Mouse (Mus musculus) ES-E14 (cell line): Measurements from ENCODE around the gene Coq7.

ENCODE experiments used
- CHD2 ChIP-seq: IDR thresholded peaks from 2 replicates; pipeline ENCODE4 v1.6.1; 2014; ENCODE audit warnings: mild to moderate bottlenecking, low read depth, low read length, inconsistent platforms
- HCFC1 ChIP-seq: IDR thresholded peaks from 2 replicates; pipeline ENCODE4 v1.6.1; 2012; ENCODE audit warnings: low read length, inconsistent platforms, borderline replicate concordance; ENCODE audit not compliant: insufficient read depth
- MAFK ChIP-seq: IDR thresholded peaks from 2 replicates; pipeline ENCODE4 v1.6.1; 2014; ENCODE audit warnings: mild to moderate bottlenecking, low read depth, low read length, inconsistent platforms; ENCODE audit not compliant: insufficient read depth
- ZC3H11A ChIP-seq: IDR thresholded peaks from 2 replicates; pipeline ENCODE4 v1.6.1; 2012; ENCODE audit warnings: low read depth, mild to moderate bottlenecking, inconsistent platforms, low read length, borderline replicate concordance
- ZNF384 ChIP-seq: IDR thresholded peaks from 2 replicates; pipeline ENCODE4 v1.6.1; 2012; ENCODE audit warnings: low read depth, low read length, inconsistent platforms

DNA sequence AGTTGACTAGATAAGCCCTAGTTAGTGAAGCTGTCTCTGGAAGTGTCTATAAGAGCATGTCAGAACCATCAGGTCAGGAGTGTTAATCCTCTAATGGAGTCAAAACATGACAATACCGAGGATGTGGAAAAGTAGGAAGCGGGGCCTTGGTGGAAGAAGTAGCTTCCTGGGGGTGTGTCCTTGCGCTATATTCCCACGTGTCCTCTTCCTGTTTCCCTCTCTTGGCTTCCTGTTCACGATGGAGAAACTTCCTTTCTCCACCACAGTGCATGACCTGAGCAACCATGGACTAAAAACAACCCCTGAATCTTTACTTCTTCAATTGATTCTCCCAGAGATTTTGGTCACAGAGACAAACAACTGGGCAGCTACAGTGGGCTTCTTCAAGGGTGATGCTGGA, 11.1 kb downstream of the Coq7 start:
- TF ChIP-seq ZNF384 (no peak), CHD2 (no peak), ZC3H11A (no peak), HCFC1 (no peak), MAFK (no peak)
